ENCODE assay signal across 30 mouse cellular contexts in genomic region chr11:89046021-89046420, GRCm38 (mm10). TPM values are rescaled to one million over a fixed set of nuclear protein-coding genes. Genes with fewer than 3 reads are reported as not detected.
DNase-seq lines count a peak whose midpoint lies in the region; ATAC-seq lines count a peak whose summit lies in the region.
"Had no signal": no experiment of that assay in that cellular context is flagged by ENCODE, and none has a peak within 500 bp of the region (broad histone marks: within the 10 kb centered on the region; RNA-seq: fewer than 3 reads in every experiment).

No protein-coding gene starts in this region.

- peaks cover 11% of the 10 kb centered on the region for H3K36me3 ChIP-seq in midbrain, embryonic 11.5 days (ENCODE audit: control insufficient read depth, insufficient read depth, low read length)
- H3K36me3 ChIP-seq in midbrain, embryonic 16.5 days (ENCODE audit: control insufficient read depth, insufficient read depth, low read length), result peaks cover 51% of the 10 kb centered on the region
- H3K36me3 ChIP-seq in forebrain, embryonic 16.5 days (ENCODE audit: control insufficient read depth, insufficient read depth), result peaks cover 54% of the 10 kb centered on the region

- H3K9me3 ChIP-seq in midbrain, embryonic 11.5 days (ENCODE audit: control insufficient read depth, low read length), result peaks cover 2% of the 10 kb centered on the region; the same call in 1 of the 2 replicates
- H3K9me3 ChIP-seq in midbrain, embryonic 16.5 days (replicated peaks; ENCODE audit: control insufficient read depth, low read length, poor library complexity, severe bottlenecking), result 0 out of 2 replicates have a peak, but pooled peaks cover 6% of the 10 kb centered on the region
- peaks cover 5% of the 10 kb centered on the region; the same call in 1 of the 2 replicates for H3K9me3 ChIP-seq in forebrain, embryonic 16.5 days (ENCODE audit: control insufficient read depth, low read length)
- H3K9me3 ChIP-seq: embryonic facial prominence, embryonic 13.5 days; forebrain, embryonic 12.5 days; G1E had no signal

- H3K4me1 ChIP-seq in midbrain, embryonic 11.5 days (ENCODE audit: control insufficient read depth, insufficient read depth, low read length), result no peaks in the 10 kb centered on the region
- H3K4me1 ChIP-seq in midbrain, embryonic 16.5 days (ENCODE audit: control insufficient read depth, insufficient read depth, low read length), result no peaks in the 10 kb centered on the region
- no peaks in the 10 kb centered on the region for H3K4me1 ChIP-seq in forebrain, embryonic 16.5 days (replicated peaks; ENCODE audit: control insufficient read depth, insufficient read depth, low read length)
- H3K4me1 ChIP-seq: embryonic facial prominence, embryonic 13.5 days; embryonic facial prominence, embryonic 15.5 days; forebrain, embryonic 10.5 days; forebrain, embryonic 12.5 days had no signal

- 96% methylated on average over 3 of the region's 3 CpGs for WGBS in midbrain, embryonic 11.5 days
- WGBS in midbrain, embryonic 16.5 days, result 94% methylated on average over 3 of the region's 3 CpGs
- 89% methylated on average over 3 of the region's 3 CpGs for WGBS in forebrain, embryonic 16.5 days

- no peak overlapping the region for H3K4me3 ChIP-seq in midbrain, embryonic 11.5 days (ENCODE audit: low read depth, low read length)
- H3K4me3 ChIP-seq in midbrain, embryonic 16.5 days (ENCODE audit: low read depth, low read length), result no peak overlapping the region
- no peak overlapping the region for H3K4me3 ChIP-seq in forebrain, embryonic 16.5 days (replicated peaks; ENCODE audit: low read length)
- H3K4me3 ChIP-seq: embryonic facial prominence, embryonic 13.5 days; embryonic facial prominence, embryonic 15.5 days; erythroblast, embryonic 14.5 days; forebrain, embryonic 10.5 days; forebrain, embryonic 12.5 days had no signal

- no peak overlapping the region for H3K9ac ChIP-seq in midbrain, embryonic 11.5 days (ENCODE audit: low read length)
- no peak overlapping the region for H3K9ac ChIP-seq in midbrain, embryonic 16.5 days (ENCODE audit: low read depth, low read length)
- H3K9ac ChIP-seq in forebrain, embryonic 16.5 days (replicated peaks; ENCODE audit: low read depth, low read length), result no peak overlapping the region
- H3K9ac ChIP-seq: embryonic facial prominence, embryonic 13.5 days; embryonic facial prominence, embryonic 15.5 days; forebrain, embryonic 12.5 days; forebrain, postnatal 0 days had no signal

- no peak overlapping the region for H3K4me2 ChIP-seq in midbrain, embryonic 11.5 days
- H3K4me2 ChIP-seq in midbrain, embryonic 16.5 days (ENCODE audit: low read length), result no peak overlapping the region
- no peak overlapping the region for H3K4me2 ChIP-seq in forebrain, embryonic 16.5 days (ENCODE audit: low read length)
- H3K4me2 ChIP-seq: embryonic facial prominence, embryonic 13.5 days; embryonic facial prominence, embryonic 15.5 days; forebrain, embryonic 12.5 days had no signal

- no peak overlapping the region for H3K27ac ChIP-seq in midbrain, embryonic 11.5 days (ENCODE audit: low read depth, low read length)
- no peak overlapping the region for H3K27ac ChIP-seq in midbrain, embryonic 16.5 days (ENCODE audit: low read length)
- H3K27ac ChIP-seq in forebrain, embryonic 16.5 days (ENCODE audit: low read length), result no peak overlapping the region
- H3K27ac ChIP-seq: embryonic facial prominence, embryonic 13.5 days; embryonic facial prominence, embryonic 15.5 days; forebrain, embryonic 10.5 days; forebrain, embryonic 12.5 days had no signal

- no peak for ATAC-seq in midbrain, embryonic 11.5 days (ENCODE audit: low FRiP score)
- ATAC-seq in midbrain, embryonic 16.5 days, result no peak
- no peak for ATAC-seq in forebrain, embryonic 16.5 days
- ATAC-seq: activated CD4-positive, CD25-positive, alpha-beta regulatory T cell, adult 4 months; CD4-positive, CD25-positive, alpha-beta regulatory T cell, adult 4 months; forebrain, embryonic 14.5 days; forebrain, postnatal 0 days; Patski had no signal

- no peaks in the 10 kb centered on the region for H3K27me3 ChIP-seq in midbrain, embryonic 11.5 days (ENCODE audit: control insufficient read depth, insufficient read depth, low read length)
- H3K27me3 ChIP-seq in midbrain, embryonic 16.5 days (ENCODE audit: control insufficient read depth, insufficient read depth, low read depth, low read length), result no peaks in the 10 kb centered on the region
- no peaks in the 10 kb centered on the region for H3K27me3 ChIP-seq in forebrain, embryonic 16.5 days (replicated peaks; ENCODE audit: control insufficient read depth, insufficient read depth, low read length)
- H3K27me3 ChIP-seq: CH12.LX; embryonic facial prominence, embryonic 13.5 days; embryonic facial prominence, embryonic 15.5 days; forebrain, embryonic 12.5 days; Patski had no signal

- DNase-seq in midbrain, embryonic 11.5 days (ENCODE audit: low spot score, missing footprints), result peak; percentile 64
- DNase-seq in R1 (ENCODE audit: low read depth, low spot score), result peak; percentile 75
- DNase-seq in layer of hippocampus, postnatal 25 days (ENCODE audit: extremely low spot score in 1 of 2, low spot score in 1 of 2), result no peak
- DNase-seq: adrenal gland, adult 8-10 months; adrenal gland, postnatal 14 days; adrenal gland, postnatal 36 days; B cell, adult 2 months; cerebellum, adult 11-12 months; cerebellum, adult 2 months; cerebellum, adult 9-11 months; cerebellum, postnatal 14 days; cerebellum, postnatal 36 days; embryo, embryonic 11 days; forebrain, postnatal 0 days had no signal

RNA-seq across cellular contexts. Expression of gene Dgke, which starts 20.6 kb away (rescaled TPM):
- polyA plus RNA-seq in midbrain, embryonic 11.5 days (2014; fragmentation: Nextera tagmentation; extraction: Ambion mirVana), result 4.1 and 4.6 TPM in 2 replicates
- polyA plus RNA-seq in midbrain, embryonic 16.5 days (2015; fragmentation: Nextera tagmentation; extraction: Ambion mirVana), result 18.2 and 19.1 TPM in 2 replicates
- 10 to 100 TPM; 41.6 to 42.8 TPM for total RNA-seq in layer of hippocampus, postnatal 25 days (2021)
- 17.1 TPM in 2 replicates for polyA plus RNA-seq in forebrain, embryonic 16.5 days (2015; fragmentation: Nextera tagmentation; extraction: Ambion mirVana)
- polyA plus RNA-seq: erythroblast, embryonic 14.5 days had no signal

RNA-seq across cellular contexts. Expression of gene Gm525, which starts 27.6 kb away (rescaled TPM):
- polyA plus RNA-seq in midbrain, embryonic 11.5 days (2014; fragmentation: Nextera tagmentation; extraction: Ambion mirVana), result not detected in 2 replicates
- polyA plus RNA-seq in midbrain, embryonic 16.5 days (2015; fragmentation: Nextera tagmentation; extraction: Ambion mirVana), result not detected in 2 replicates
- total RNA-seq in layer of hippocampus, postnatal 25 days (2021), result not detected
- not detected in 2 replicates for polyA plus RNA-seq in forebrain, embryonic 16.5 days (2015; fragmentation: Nextera tagmentation; extraction: Ambion mirVana)
- total RNA-seq: adrenal gland, adult 18-20 months; adrenal gland, adult 8-10 months; adrenal gland, postnatal 14 days; adrenal gland, postnatal 36 days; common myeloid progenitor, adult 5-6 weeks; forebrain, postnatal 0 days; G1E had no signal
- polyA plus RNA-seq: activated CD4-positive, CD25-positive, alpha-beta regulatory T cell, adult 4 months; CD4-positive, CD25-positive, alpha-beta regulatory T cell, adult 4 months; embryonic facial prominence, embryonic 11.5 days; erythroblast, embryonic 14.5 days; forebrain, embryonic 10.5 days; forebrain, embryonic 12.5 days; forebrain, embryonic 14.5 days; G1E; Patski had no signal

RNA-seq across cellular contexts. Expression of gene Trim25, which starts 46.8 kb away (rescaled TPM):
- polyA plus RNA-seq in midbrain, embryonic 11.5 days (2014; fragmentation: Nextera tagmentation; extraction: Ambion mirVana), result 2.9 TPM in 2 replicates
- 3.5 and 3.8 TPM in 2 replicates for polyA plus RNA-seq in midbrain, embryonic 16.5 days (2015; fragmentation: Nextera tagmentation; extraction: Ambion mirVana)
- 1 to 10 TPM; 3.5 to 4.1 TPM for total RNA-seq in layer of hippocampus, postnatal 25 days (2021)
- 3.7 and 3.8 TPM in 2 replicates for polyA plus RNA-seq in forebrain, embryonic 16.5 days (2015; fragmentation: Nextera tagmentation; extraction: Ambion mirVana)

Comparison
In these comparisons a context has a peak if more than half of its experiments do, and no peak if none do; other contexts are left out.
1. DNase-seq: peak in midbrain, embryonic 11.5 days (single experiment) and R1 (single experiment); none in layer of hippocampus, postnatal 25 days (0 of 2).